Mouse (Mus musculus) cortical plate, adult 2 months (tissue): ENCODE results near the gene Zswim8. TPM values are rescaled to one million over a fixed set of nuclear protein-coding genes. Genes with fewer than 3 reads are reported as not detected.

ENCODE experiments used
- H3K27ac ChIP-seq: fragments of 200-500 bp; 2 replicates; pipeline ENCODE4 v1.5.1; 2012; ENCODE audit warnings: low read length, control low read depth, inconsistent platforms; ENCODE audit not compliant: insufficient read depth
- H3K4me1 ChIP-seq: fragments of 200-500 bp; 2 replicates; pipeline ENCODE4 v1.6.1; 2011; ENCODE audit warnings: low read length; ENCODE audit not compliant: control insufficient read depth, insufficient read depth
- H3K4me3 ChIP-seq: fragments of 200-500 bp; 2 replicates; pipeline ENCODE4 v1.5.1; 2011; ENCODE audit warnings: mild to moderate bottlenecking, low read length, control low read depth; ENCODE audit not compliant: insufficient read depth
- CTCF ChIP-seq: fragments of 200-500 bp; IDR thresholded peaks from 2 replicates; pipeline ENCODE4 v1.5.1; 2011; ENCODE audit warnings: mild to moderate bottlenecking, control low read depth, low read length; ENCODE audit not compliant: insufficient read depth; ENCODE audit errors: extremely low read depth
- POLR2A ChIP-seq: fragments of 200-500 bp; IDR thresholded peaks from 2 replicates; pipeline ENCODE4 v1.6.1; 2011; ENCODE audit warnings: mild to moderate bottlenecking, low read length, control low read depth; ENCODE audit not compliant: insufficient read depth; ENCODE audit errors: extremely low read depth
- polyA plus RNA-seq: library from polyadenylated mRNA; depleted of rRNA; stranded (reverse); fragments of >200 nt; gene quantifications from 2 replicates; pipeline ENCODE4 v1.2.3, GENCODE M21; 2012

The Zswim8 gene
- polyA plus RNA-seq, 1 experiment, result 174 TPM

DNA sequence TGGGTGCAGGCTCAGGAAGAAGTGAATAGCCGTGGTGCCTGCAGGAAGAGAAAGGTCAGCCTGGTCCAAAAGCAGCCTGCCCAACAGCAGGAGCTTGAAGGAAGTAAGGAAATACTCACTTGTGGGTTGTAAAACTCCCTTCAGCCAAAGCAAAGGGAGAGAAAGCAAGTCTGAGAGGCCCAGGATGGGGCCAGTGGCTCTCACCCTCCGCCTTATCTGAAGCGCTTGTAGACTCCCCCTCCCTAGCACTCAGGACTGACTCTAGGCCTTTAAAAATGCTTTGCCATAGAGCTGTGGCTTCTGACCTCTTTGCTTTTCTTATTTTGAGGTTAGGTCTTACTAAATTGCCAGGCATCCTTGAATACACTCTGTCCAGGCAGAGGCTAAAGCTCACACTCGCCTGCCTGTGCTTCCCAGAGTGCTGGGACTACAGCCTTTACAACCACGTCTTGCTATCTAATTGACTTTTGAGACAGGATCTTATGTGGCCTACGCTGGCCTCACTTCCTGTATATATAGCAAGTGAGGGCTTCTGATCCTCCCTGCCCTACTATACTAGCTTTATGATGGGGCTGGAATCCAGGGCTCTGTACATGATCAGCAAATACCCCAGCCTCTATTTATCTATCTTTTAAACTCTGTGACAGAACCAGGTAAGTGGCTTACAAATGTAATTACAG is 18.4 kb downstream of the Zswim8 start:
- TF ChIP-seq CTCF (no peak), POLR2A (no peak)
- Histone ChIP-seq H3K4me1 (no peaks in the 10 kb centered on the region; the same call in 1 of the 2 replicates), H3K4me3 (no peak overlapping the region), H3K27ac (no peak overlapping the region)

DNA sequence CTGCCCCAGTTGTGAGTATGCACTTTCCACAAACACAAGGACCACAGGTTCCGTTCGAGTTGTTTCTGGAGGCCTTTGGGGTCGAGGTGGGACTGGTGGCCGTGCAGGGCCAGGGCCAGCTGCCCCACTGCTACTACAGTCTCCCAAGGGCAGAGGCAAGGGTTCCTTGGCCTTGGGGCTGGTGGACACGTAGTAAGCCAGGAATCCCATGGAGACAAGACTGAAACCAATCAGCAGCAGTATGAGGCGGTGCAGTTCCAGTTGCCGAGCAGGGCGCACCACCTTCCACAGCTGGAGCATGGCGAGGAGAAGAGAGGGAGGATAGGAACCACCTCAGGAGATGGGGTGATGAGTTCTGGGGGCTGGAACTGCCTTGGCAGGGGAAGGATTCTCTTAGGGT is 22.5 kb downstream of the Zswim8 start:
- TF ChIP-seq CTCF, result no peak
- TF ChIP-seq POLR2A, result no peak
- Histone ChIP-seq H3K27ac (no peak overlapping the region), H3K4me3 (no peak overlapping the region), H3K4me1 (peaks cover 1% of the 10 kb centered on the region; the same call in 1 of the 2 replicates)

GRCm38 (mm10) chr14:20730853-20731602 is 23.7 kb downstream of the Zswim8 start:
- TF ChIP-seq CTCF, result no peak
- no peak for TF ChIP-seq POLR2A
- Histone ChIP-seq H3K4me3 (no peak overlapping the region), H3K4me1 (peaks cover 1% of the 10 kb centered on the region; the same call in 1 of the 2 replicates), H3K27ac (no peak overlapping the region)

- no peak for TF ChIP-seq POLR2A
- no peak for TF ChIP-seq CTCF
- Histone ChIP-seq H3K27ac (no peak overlapping the region), H3K4me3 (peak overlapping the region; percentile 85), H3K4me1 (peaks cover 1% of the 10 kb centered on the region; the same call in 1 of the 2 replicates)
These were observed 25.9 kb downstream of the Zswim8 start for GRCm38 (mm10) chr14:20733041-20733951.

DNA sequence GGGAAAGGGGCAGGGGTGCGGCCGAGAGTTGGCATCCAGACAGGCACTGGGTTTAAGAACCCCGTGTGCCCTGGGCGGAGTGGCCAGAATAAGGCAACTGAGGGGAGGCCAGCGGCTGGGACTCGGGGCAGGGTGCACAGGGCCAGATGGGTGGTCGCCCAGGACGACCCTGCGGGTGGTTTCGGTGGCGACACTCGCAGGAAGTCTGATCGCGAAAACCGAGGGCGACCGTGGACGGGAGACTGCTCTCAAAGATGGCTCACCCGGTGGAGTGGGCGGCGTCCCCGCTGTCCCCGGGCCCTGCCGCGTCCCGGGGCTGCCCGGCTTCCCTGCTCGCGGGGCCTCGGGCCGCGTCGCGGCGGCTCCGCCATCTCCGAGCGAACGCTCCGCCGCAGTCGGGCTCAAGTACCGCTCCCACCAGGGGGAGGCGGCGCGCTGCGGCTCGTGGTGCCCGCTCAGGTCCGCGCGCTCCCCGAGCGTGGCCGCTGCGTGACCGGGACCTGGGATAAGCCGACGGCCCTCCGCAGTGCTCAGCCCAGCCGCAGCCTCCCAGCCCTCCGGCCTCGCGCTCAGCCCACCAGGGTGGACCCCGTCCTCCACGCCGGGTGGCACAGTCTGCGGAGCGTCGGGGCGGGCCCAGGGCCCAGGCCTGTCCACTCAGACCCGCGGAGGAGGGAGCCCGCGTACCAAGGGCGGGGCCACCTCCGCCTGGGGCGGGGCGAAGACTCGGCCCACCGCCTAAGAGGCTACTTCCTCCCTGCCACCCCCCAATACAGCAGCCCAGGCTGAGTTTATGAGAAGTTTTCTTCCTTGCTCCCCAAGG is 26.8 kb downstream of the Zswim8 start, which contains the start of gene Ndst2:
Gene Ndst2 (minus strand): TSS at position 611 of the 823 bp plus-strand sequence.
- Histone ChIP-seq H3K4me3 (peak within 1 kb of the TSS; percentile 85), H3K27ac (peak within 1 kb of the TSS; percentile 88), H3K4me1 (peaks cover 1% of the 10 kb centered on the region; the same call in 1 of the 2 replicates)
- 0 out of 2 replicates have a peak, but pooled peaks have one; percentile 35 for TF ChIP-seq POLR2A
- no peak for TF ChIP-seq CTCF

DNA sequence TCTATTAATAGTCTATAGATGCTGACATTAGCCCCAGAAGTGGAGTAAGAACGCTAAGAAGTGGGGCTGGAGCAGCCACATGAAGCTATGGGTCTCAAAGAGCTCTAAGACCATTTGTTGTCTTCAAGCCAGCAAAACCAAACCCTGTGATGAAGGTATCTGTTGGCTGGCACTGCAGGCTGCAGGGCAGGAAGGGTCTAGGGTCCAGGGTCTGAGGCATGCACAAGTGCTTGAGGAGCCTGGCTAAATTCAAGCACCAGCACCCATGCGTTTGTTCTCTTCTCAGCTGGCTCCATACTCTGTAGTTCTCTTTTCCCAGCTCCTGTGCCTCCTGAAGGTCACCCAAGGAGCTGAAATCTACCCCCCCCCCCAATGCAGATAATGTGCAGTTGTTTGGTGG is 27.7 kb downstream of the Zswim8 start:
- no peak overlapping the region; the same call in 1 of the 2 replicates for H3K4me3 ChIP-seq
- H3K4me1 ChIP-seq, result peaks cover 1% of the 10 kb centered on the region; the same call in 1 of the 2 replicates
- TF ChIP-seq CTCF, result no peak
- TF ChIP-seq POLR2A, result no peak
- H3K27ac ChIP-seq, result no peak overlapping the region

DNA sequence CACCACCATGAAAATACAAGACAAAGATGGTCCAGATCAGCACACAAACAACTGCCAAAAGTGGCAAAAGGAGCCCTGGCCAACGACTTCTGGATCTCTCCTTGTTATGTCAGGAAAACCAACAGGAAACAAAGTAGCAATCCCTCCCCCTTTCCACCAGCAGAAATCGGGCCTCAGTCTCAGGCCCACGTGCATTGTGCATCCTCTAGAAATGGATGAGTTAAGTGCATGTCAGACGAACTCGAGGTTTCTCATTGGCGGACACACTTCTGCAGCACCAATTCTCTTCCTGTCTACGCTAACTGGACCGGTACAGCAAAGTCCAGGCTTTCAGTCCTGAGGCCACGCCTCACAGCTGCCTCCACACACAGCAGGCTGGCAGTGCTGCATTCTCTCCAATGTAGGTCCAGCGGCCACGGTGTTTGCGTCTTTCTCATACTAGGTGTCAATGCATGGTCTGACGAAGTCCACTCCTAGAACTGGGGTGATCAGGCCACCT is 28.6 kb downstream of the Zswim8 start:
- TF ChIP-seq CTCF, result no peak
- no peak for TF ChIP-seq POLR2A
- Histone ChIP-seq H3K27ac (no peak overlapping the region), H3K4me3 (no peak overlapping the region), H3K4me1 (peaks cover 1% of the 10 kb centered on the region; the same call in 1 of the 2 replicates)

- Histone ChIP-seq H3K27ac (no peak overlapping the region), H3K4me3 (no peak overlapping the region), H3K4me1 (peaks cover 1% of the 10 kb centered on the region; the same call in 1 of the 2 replicates)
- TF ChIP-seq CTCF (peak; percentile 56; the same call in 1 of the 2 replicates), POLR2A (no peak)
These were observed 30.0 kb downstream of the Zswim8 start for GRCm38 (mm10) chr14:20737306-20737705.

DNA sequence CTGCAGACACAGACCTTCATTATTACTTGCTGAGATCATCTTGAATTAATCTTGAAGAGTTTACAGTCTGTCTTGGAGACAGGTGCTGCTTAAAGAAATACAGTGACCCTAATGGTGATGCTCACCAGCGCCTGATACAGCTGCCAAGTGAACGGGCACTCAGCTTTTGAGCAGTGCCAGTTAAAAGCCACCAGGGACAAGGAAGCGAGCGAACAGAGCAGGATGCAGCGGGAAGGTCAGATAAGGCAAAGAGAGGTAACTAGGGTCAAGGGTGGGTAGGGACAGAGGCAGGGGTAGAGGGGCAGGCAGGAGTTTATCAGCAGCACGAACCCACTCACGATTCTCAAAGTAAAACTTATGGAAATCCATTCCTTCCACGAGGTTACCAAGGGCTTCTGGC is 31.2 kb downstream of the Zswim8 start:
- Histone ChIP-seq H3K4me1 (no peaks in the 10 kb centered on the region; the same call in 1 of the 2 replicates), H3K4me3 (no peak overlapping the region), H3K27ac (no peak overlapping the region)
- TF ChIP-seq POLR2A, result no peak
